Mouse (Mus musculus) embryonic facial prominence, embryonic 10.5 days (tissue): Measurements from ENCODE around the gene Gm21974. TPM values are rescaled to one million over a fixed set of nuclear protein-coding genes. Genes with fewer than 3 reads are reported as not detected.
"Not testable (repeated sequence)": the region's sequence is repeated elsewhere in the genome, so short reads cannot be mapped to it uniquely, and the experiment has no call there.

Experiments used
- DNase-seq: peaks from one replicate; pipeline ENCODE4 v3.0.0-alpha.2; 2017; ENCODE audit warnings: low spot score
- H3K27ac ChIP-seq: fragments of 300-500 bp; sonication (generic); replicated peaks from 2 replicates; pipeline ENCODE4 v1.5.1; 2016; ENCODE audit warnings: mild to moderate bottlenecking
- H3K27me3 ChIP-seq: fragments of 300-500 bp; sonication (generic); replicated peaks from 2 replicates; pipeline ENCODE4 v1.6.1; 2016; ENCODE audit warnings: low read depth, mild to moderate bottlenecking; ENCODE audit not compliant: poor library complexity, severe bottlenecking
- H3K36me3 ChIP-seq: fragments of 300-500 bp; sonication (generic); replicated peaks from 2 replicates; pipeline ENCODE4 v1.6.1; 2016; ENCODE audit warnings: mild to moderate bottlenecking, moderate library complexity
- H3K4me1 ChIP-seq: fragments of 300-500 bp; sonication (generic); 2 replicates; pipeline ENCODE4 v1.6.1; 2016
- H3K4me3 ChIP-seq: fragments of 300-500 bp; sonication (generic); 2 replicates; pipeline ENCODE4 v1.5.1; 2016; ENCODE audit warnings: mild to moderate bottlenecking, moderate library complexity
- H3K9me3 ChIP-seq: fragments of 300-500 bp; sonication (generic); 2 replicates; pipeline ENCODE4 v1.6.1; 2016; ENCODE audit warnings: mild to moderate bottlenecking
- WGBS: fragments of 180-500 bp; shearing (Covaris S2); methylation state at CpG from one replicate; pipeline ENCODE4 v1.1.7; 2016; 5-methylcytosine and 5-hydroxymethylcytosine counted together
- polyA plus RNA-seq: library from polyadenylated mRNA; unstranded; fragments of >200 nt; fragmentation: Nextera tagmentation; extraction: Ambion mirVana; gene quantifications from 2 replicates; pipeline ENCODE4 v1.2.1, GENCODE M21; 2016

The Gm21974 gene
- polyA plus RNA-seq, 1 experiment from 2014 or later, result not detected

GRCm38 (mm10) chr7:127869149-127869810, 26.0 kb downstream of the Gm21974 start:
- DNase-seq, result no peak
- 89% methylated on average over 3 of the region's 3 CpGs for WGBS
- H3K36me3 ChIP-seq, result peaks cover 98% of the 10 kb centered on the region
- H3K27ac ChIP-seq, result no peak overlapping the region
- peaks cover 8% of the 10 kb centered on the region for H3K4me1 ChIP-seq
- no peaks in the 10 kb centered on the region for H3K27me3 ChIP-seq
- H3K4me3 ChIP-seq, result no peak overlapping the region
- no peaks in the 10 kb centered on the region for H3K9me3 ChIP-seq

GRCm38 (mm10) chr7:127867641-127868040, 27.6 kb downstream of the Gm21974 start:
- Histone ChIP-seq H3K4me3 (no peak overlapping the region), H3K4me1 (no peaks in the 10 kb centered on the region), H3K27me3 (no peaks in the 10 kb centered on the region), H3K27ac (no peak overlapping the region), H3K9me3 (no peaks in the 10 kb centered on the region), H3K36me3 (peaks cover 89% of the 10 kb centered on the region)
- WGBS, result 96% methylated on average over 18 of the region's 18 CpGs
- DNase-seq, result no peak

GRCm38 (mm10) chr7:127866434-127866833, 28.8 kb downstream of the Gm21974 start:
- Histone ChIP-seq H3K27ac (no peak overlapping the region), H3K27me3 (no peaks in the 10 kb centered on the region), H3K4me3 (0 out of 2 replicates have a peak overlapping the region, but pooled peaks have one; percentile 8), H3K36me3 (peaks cover 81% of the 10 kb centered on the region), H3K4me1 (no peaks in the 10 kb centered on the region), H3K9me3 (no peaks in the 10 kb centered on the region)
- 92% methylated on average over 12 of the region's 12 CpGs for WGBS
- DNase-seq, result no peak

- Histone ChIP-seq H3K27me3 (no peaks in the 10 kb centered on the region), H3K9me3 (no peaks in the 10 kb centered on the region), H3K27ac (no peak overlapping the region), H3K36me3 (peaks cover 4% of the 10 kb centered on the region; the same call in 1 of the 2 replicates), H3K4me1 (no peaks in the 10 kb centered on the region), H3K4me3 (no peak overlapping the region)
- DNase-seq, result no peak
- 93% methylated on average over 6 of the region's 6 CpGs for WGBS
Observed at GRCm38 (mm10) chr7:127858258-127858657, 37.0 kb downstream of the Gm21974 start.

- H3K4me1 ChIP-seq, result no peaks in the 10 kb centered on the region
- no peak for DNase-seq
- H3K36me3 ChIP-seq, result peaks cover 24% of the 10 kb centered on the region
- 66% methylated on average over 5 of the region's 5 CpGs for WGBS
- no peaks in the 10 kb centered on the region for H3K9me3 ChIP-seq
- H3K27me3 ChIP-seq, result no peaks in the 10 kb centered on the region
- H3K4me3 ChIP-seq, result no peak overlapping the region
- no peak overlapping the region for H3K27ac ChIP-seq
Observed at GRCm38 (mm10) chr7:127850906-127851305, 44.3 kb downstream of the Gm21974 start.

- H3K4me1 ChIP-seq, result no peaks in the 10 kb centered on the region
- peaks cover 25% of the 10 kb centered on the region for H3K36me3 ChIP-seq
- WGBS, result 80% methylated on average over 6 of the region's 6 CpGs
- no peak overlapping the region for H3K27ac ChIP-seq
- no peak for DNase-seq
- H3K27me3 ChIP-seq, result no peaks in the 10 kb centered on the region
- H3K4me3 ChIP-seq, result no peak overlapping the region
- no peaks in the 10 kb centered on the region for H3K9me3 ChIP-seq
Observed at GRCm38 (mm10) chr7:127849973-127850875, 45.0 kb downstream of the Gm21974 start.

GRCm38 (mm10) chr7:127842001-127842718, 53.1 kb downstream of the Gm21974 start:
- peaks cover 29% of the 10 kb centered on the region for H3K36me3 ChIP-seq
- H3K4me3 ChIP-seq, result peak overlapping the region; percentile 77
- H3K27me3 ChIP-seq, result no peaks in the 10 kb centered on the region
- H3K9me3 ChIP-seq, result no peaks in the 10 kb centered on the region
- H3K4me1 ChIP-seq, result peaks cover 15% of the 10 kb centered on the region
- peak; percentile 77 for DNase-seq
- WGBS, result under 1% methylated on average over 40 of the region's 40 CpGs
- peak overlapping the region; percentile 85 for H3K27ac ChIP-seq

GRCm38 (mm10) chr7:127841340-127842000, 53.8 kb downstream of the Gm21974 start:
- Histone ChIP-seq H3K4me1 (peaks cover 15% of the 10 kb centered on the region), H3K27ac (peak overlapping the region; percentile 85), H3K9me3 (no peaks in the 10 kb centered on the region), H3K4me3 (peak overlapping the region; percentile 77), H3K27me3 (no peaks in the 10 kb centered on the region), H3K36me3 (peaks cover 22% of the 10 kb centered on the region)
- WGBS, result under 1% methylated on average over 46 of the region's 46 CpGs
- DNase-seq, result peak; percentile 93

- H3K36me3 ChIP-seq, result peaks cover 16% of the 10 kb centered on the region
- H3K9me3 ChIP-seq, result no peaks in the 10 kb centered on the region
- H3K4me1 ChIP-seq, result peaks cover 15% of the 10 kb centered on the region
- 5% methylated on average over 15 of the region's 15 CpGs for WGBS
- H3K27ac ChIP-seq, result peak overlapping the region; percentile 85
- no peak for DNase-seq
- H3K27me3 ChIP-seq, result no peaks in the 10 kb centered on the region
- peak overlapping the region; percentile 77 for H3K4me3 ChIP-seq
Observed at GRCm38 (mm10) chr7:127840886-127841285, 54.4 kb downstream of the Gm21974 start.

GRCm38 (mm10) chr7:127840031-127840430, 55.2 kb downstream of the Gm21974 start:
- H3K4me3 ChIP-seq, H3K27me3 ChIP-seq, H3K27ac ChIP-seq, DNase-seq, H3K9me3 ChIP-seq: not testable (repeated sequence)
- H3K36me3 ChIP-seq, result peaks cover 15% of the 10 kb centered on the region
- 76% methylated on average over 2 of the region's 2 CpGs for WGBS
- peaks cover 15% of the 10 kb centered on the region for H3K4me1 ChIP-seq

GRCm38 (mm10) chr7:127837878-127838277, 57.4 kb downstream of the Gm21974 start:
- WGBS, result 77% methylated on average over 4 of the region's 4 CpGs
- not testable (repeated sequence) for DNase-seq, H3K4me3 ChIP-seq, H3K27ac ChIP-seq, H3K9me3 ChIP-seq, H3K27me3 ChIP-seq, H3K36me3 ChIP-seq
- H3K4me1 ChIP-seq, result peaks cover 14% of the 10 kb centered on the region

- Histone ChIP-seq H3K9me3 (no peaks in the 10 kb centered on the region), H3K4me3 (no peak overlapping the region), H3K4me1 (peaks cover 10% of the 10 kb centered on the region), H3K27ac (no peak overlapping the region), H3K36me3 (no peaks in the 10 kb centered on the region), H3K27me3 (no peaks in the 10 kb centered on the region)
- 93% methylated on average over 5 of the region's 5 CpGs for WGBS
- DNase-seq, result no peak
Observed at GRCm38 (mm10) chr7:127837473-127837872, 57.8 kb downstream of the Gm21974 start.
